Mouse (Mus musculus) naive thymus-derived CD4-positive, alpha-beta T cell, adult 2 months (primary cell): ENCODE results near the gene Gan.

Experiments
- DNase-seq: peaks from one replicate; pipeline ENCODE4 v3.0.0-alpha.2; 2011; ENCODE audit warnings: low read depth

The Gan gene

DNA sequence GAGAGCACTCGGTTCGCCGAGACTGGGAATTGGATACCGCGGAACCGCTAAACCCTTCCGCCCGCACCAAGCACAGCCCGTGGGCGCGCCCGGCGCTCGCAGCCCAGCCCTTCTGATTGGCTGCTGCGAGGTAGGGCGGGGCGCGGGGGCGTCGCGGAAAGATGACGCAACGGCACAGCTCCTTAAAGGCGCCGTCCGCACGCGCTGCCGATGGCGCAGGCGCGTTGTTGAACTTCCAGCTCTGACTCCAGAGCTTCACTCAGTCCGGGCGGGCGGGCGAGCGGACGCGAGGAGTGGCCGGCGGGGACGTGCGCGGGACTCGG lies 205 bp upstream of the Gan start:
- DNase-seq: peak; percentile 98

GRCm38 (mm10) chr8:117159031-117159430 lies 1.1 kb downstream of the Gan start:
- DNase-seq: no peak

GRCm38 (mm10) chr8:117164912-117165311 lies 7.0 kb downstream of the Gan start:
- no peak for DNase-seq

DNA sequence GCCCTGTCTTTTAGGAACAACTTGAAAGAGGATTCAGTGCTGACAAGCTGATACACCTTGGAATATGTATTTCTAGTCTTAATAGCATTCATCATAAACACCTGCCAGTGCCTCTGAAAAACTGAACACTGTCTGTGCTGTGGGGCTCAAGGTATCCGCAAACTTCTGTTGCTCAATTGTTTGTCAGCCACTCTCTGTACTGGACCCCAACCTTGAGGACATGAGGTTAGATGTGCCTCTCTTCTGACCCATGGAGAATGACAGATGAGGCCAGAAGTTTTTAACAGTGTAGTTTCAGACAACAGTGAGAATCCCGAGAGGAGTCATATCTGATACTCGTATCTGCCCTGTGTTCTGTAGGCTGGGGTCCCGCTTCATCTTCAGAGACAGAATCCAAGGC lies 7.6 kb downstream of the Gan start:
- no peak for DNase-seq

GRCm38 (mm10) chr8:117166515-117166914 lies 8.6 kb downstream of the Gan start:
- DNase-seq: no peak

GRCm38 (mm10) chr8:117167243-117167883 lies 9.4 kb downstream of the Gan start:
- DNase-seq: no peak

DNA sequence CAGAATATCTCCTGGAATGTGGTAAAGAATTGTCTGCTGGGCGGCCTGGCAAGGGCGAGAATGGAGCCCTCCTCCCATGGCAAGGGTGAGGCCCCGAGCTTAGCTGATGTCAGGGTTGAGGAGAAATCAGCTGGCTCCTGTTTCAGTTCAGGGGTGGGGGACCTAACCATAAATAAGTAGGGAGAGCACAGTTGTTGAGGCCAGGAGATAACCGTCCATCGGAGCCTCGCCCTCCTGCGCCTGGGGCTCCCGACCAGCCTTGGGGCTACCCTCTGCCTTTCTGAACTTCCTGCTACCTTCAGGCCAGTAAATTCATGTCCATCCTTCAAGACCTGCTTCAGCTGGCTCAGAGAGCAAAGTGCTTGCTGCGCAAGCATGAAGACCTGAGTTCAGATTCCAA lies 10.4 kb downstream of the Gan start:
- DNase-seq: no peak

DNA sequence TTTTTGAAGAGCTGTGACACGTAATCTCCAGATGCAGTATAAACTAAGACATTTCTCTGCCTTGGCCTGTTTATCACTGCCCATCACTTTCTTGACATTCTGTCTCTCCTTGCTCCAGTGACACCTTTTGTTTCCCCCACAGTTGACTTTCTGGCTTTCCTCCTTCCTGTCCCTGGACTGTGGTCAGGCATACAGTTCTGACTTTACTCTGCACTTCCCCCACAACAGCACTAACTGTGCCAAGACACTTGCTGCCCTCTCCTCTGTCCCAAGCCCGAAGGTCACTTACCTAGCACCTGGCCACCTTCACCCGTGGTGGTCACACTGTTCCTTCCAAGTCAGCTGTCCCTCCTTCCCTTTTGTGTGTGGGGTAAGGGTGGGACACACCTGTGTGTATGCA lies 13.9 kb downstream of the Gan start:
- no peak for DNase-seq

GRCm38 (mm10) chr8:117172904-117173303 lies 15.0 kb downstream of the Gan start:
- DNase-seq: no peak

DNA sequence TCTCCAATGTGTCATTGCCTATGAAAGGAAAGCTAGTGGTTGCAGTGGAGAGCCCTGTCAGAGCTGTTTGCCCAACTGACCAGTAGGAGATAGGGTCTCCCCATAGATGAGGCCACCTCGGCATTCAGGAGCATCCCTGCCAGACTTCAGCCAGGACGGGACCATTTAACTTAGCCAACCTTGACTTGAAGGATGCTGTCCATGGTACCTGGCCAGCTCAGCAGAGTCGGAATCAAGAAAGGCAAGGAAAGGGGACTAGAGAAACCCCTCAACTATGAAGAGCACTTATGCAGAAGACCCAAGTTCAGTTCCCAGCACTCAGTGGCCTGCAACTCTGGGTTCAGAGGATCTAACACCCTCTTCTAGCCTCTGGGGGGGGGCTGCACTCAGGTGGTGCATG lies 15.8 kb downstream of the Gan start:
- no peak for DNase-seq

GRCm38 (mm10) chr8:117174536-117174935 lies 16.6 kb downstream of the Gan start:
- no peak for DNase-seq

- no peak for DNase-seq
These were observed 18.4 kb downstream of the Gan start for GRCm38 (mm10) chr8:117176308-117176707.

- DNase-seq: no peak
These were observed 19.3 kb downstream of the Gan start for GRCm38 (mm10) chr8:117177236-117177635.

DNA sequence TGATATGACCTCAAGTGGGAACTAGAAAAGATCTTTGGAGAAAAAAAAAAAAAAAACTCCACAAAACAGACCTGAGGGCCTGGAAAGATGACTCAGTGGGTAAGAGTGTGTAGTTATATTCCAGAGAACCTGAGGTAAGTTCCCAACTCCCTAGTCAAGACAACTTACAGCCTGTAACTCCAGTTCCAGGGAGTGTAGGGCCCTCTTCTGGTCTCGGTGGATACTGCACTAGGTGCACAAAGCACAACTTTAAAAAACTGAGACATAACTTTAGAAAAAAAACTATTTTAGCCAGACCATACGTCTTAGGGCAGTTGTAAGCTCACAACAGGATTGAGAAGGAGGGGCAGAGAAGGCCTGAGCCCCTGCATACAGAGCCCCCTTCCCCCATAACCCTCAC lies 20.1 kb downstream of the Gan start:
- DNase-seq: no peak

GRCm38 (mm10) chr8:117178676-117179075 lies 20.7 kb downstream of the Gan start:
- DNase-seq: no peak

- no peak for DNase-seq
These were observed 24.8 kb downstream of the Gan start for GRCm38 (mm10) chr8:117182746-117183145.

- DNase-seq: no peak
These were observed 25.9 kb downstream of the Gan start for GRCm38 (mm10) chr8:117183664-117184377.

- DNase-seq: no peak
These were observed 36.4 kb downstream of the Gan start for GRCm38 (mm10) chr8:117194355-117194754.

GRCm38 (mm10) chr8:117196593-117196992 lies 38.7 kb downstream of the Gan start:
- no peak for DNase-seq

- DNase-seq: no peak
These were observed 39.6 kb downstream of the Gan start for GRCm38 (mm10) chr8:117197551-117197950.

GRCm38 (mm10) chr8:117198141-117198935 lies 40.4 kb downstream of the Gan start:
- peak; percentile 88 for DNase-seq

GRCm38 (mm10) chr8:117199658-117200057 lies 41.7 kb downstream of the Gan start:
- no peak for DNase-seq

GRCm38 (mm10) chr8:117200346-117200745 lies 42.4 kb downstream of the Gan start:
- no peak for DNase-seq
